Mouse (Mus musculus) central nervous system, embryonic 11.5 days (tissue): ENCODE data around the gene Ckap5. TPM values are rescaled to one million over a fixed set of nuclear protein-coding genes. Genes with fewer than 3 reads are reported as not detected.

ENCODE experiments used
- polyA plus RNA-seq: library from polyadenylated mRNA; depleted of rRNA; stranded (reverse); fragments of >200 nt; gene quantifications from 2 replicates; pipeline ENCODE4 v1.2.3, GENCODE M21; 2012; rRNA removed

Ckap5 gene
- 117 and 120 TPM in 2 replicates for polyA plus RNA-seq

DNA sequence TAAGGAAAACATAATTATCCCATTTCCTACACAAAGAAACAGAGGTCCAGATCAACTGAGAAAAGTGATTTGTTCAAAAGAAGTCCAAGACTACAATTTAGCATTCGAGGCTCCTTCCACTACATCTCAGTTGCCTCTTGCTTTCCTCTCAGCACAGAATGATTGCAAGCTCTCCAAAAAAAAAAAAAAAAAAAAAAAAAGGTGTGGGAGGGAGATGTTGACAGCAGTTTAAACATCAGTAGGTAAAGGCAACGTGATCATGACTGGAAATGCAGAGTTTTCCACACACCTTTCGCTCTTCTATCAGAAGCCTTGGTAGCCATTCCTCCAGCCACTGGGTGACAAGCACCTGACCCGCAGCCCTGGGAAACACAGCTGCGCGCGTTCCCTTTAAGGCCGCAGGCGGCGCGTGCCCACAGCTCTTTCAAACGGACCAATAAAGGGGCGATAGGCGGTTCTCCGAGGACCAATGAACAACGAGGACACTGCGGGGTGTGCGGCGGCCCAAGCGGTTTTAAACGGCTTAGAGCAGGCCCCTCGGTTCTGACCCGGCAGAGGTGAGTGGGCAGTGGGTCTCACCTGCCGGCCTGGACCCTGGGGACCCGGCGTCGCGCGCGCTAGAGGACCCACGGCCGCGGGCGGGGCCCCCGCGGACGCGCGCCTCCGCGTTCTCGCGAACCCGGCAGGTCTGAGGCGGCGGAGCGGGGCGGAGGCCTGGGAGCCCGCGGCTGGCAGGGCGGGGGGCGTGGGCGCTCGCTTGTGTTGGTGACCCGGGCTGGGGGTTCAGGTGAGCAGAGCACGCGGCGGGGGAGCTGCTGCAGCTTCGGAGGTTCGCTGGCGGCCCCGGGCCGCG is at the start of gene Ckap5:
Ckap5 (plus strand) TSS at position 469 of the 853 bp plus-strand sequence.

DNA sequence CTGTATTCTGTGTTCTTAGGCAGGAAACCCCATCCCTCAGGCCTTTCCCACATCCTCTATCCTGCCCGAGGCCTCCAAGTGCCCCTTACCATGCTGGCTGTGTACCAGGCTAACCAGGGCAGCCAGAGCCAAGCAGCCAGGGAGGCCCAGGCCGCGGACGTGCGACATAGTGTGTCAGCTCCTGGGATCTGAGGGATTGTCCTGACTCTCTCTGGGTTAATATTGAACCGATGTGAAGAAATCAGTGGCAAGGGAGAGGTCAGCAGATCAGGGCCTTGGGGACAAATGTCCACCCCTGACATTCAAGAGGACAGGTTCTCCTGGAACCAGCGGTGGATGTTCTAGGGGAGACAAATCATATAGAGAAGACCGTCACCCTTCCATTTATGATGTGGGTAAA is 109.7 kb downstream of the Ckap5 start, which contains the start of gene F2:
F2 (minus strand) TSS at position 186 of the 400 bp plus-strand sequence.

DNA sequence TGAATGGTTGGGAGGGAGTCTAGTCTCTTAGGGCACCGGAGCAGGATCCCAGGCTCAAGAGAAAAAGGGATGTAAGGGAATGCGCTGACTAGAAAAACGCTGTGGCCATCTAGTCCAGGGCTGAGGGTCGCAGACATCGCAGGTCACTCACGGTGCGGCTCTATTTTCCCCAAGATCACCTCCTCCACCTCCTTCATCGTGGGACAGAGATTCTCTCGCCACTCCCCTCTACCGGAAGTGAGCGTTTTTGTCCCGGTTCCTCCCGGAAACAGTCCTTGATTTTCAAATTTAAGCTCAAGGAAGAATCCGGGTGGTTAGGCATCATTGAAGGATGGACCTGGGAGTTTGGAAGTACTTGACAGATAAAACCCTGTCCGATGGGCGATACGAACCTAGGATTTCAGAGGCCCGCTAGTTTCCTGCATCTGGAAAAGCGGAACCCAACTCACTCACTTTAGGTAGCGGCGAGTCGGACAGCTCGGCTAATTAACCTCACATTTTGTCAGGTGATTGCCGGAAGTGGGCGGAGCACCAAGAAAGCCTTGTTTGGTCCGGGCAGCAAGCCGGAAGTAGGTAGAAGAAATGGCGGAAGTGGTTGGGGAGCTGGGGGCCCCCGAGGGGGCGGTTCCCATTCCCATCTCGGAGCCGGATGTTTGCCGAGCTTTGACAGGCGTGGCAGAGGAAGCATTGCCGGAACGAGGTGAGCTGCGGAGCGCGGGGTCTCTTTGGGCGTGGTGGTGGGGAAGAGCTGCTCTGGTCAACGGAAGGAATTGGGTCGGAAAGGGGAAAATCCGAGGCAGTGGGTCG is 123.2 kb downstream of the Ckap5 start, which contains the start of the genes Zfp408 and Arhgap1:
Zfp408 (minus strand) TSS at position 239 of the 807 bp plus-strand sequence.
Arhgap1 (plus strand) TSS at position 308 of the 807 bp plus-strand sequence.

Other genes with a start within 250 kb of the Ckap5 start
- 47.6 and 49.3 TPM in 2 replicates for gene 1110051M20Rik, start 82.1 kb upstream of the Ckap5 start, polyA plus RNA-seq
- gene Lrp4, start 69.3 kb upstream of the Ckap5 start, polyA plus RNA-seq = 11.1 and 12.3 TPM in 2 replicates
- 3.8 and 9.1 TPM in 2 replicates for gene F2, start 109.7 kb downstream of the Ckap5 start, polyA plus RNA-seq
- gene Zfp408, start 123.0 kb downstream of the Ckap5 start, polyA plus RNA-seq = 28.2 and 30.3 TPM in 2 replicates
- 53.6 and 62.0 TPM in 2 replicates for gene Arhgap1, start 123.1 kb downstream of the Ckap5 start, polyA plus RNA-seq
- gene Atg13, start 183.8 kb downstream of the Ckap5 start, polyA plus RNA-seq = 28.0 and 31.6 TPM in 2 replicates
- 10.6 and 10.7 TPM in 2 replicates for gene Harbi1, start 184.1 kb downstream of the Ckap5 start, polyA plus RNA-seq
- 18.5 and 25.6 TPM in 2 replicates for gene Ambra1, start 203.4 kb downstream of the Ckap5 start, polyA plus RNA-seq